Mouse (Mus musculus) gastrocnemius, postnatal 14 days (tissue): ENCODE measurements around the gene Mlst8. TPM values are rescaled to one million over a fixed set of nuclear protein-coding genes. Genes with fewer than 3 reads are reported as not detected.

Experiments
- DNase-seq: peaks from one replicate; pipeline ENCODE4 v3.0.0; 2021; ENCODE audit warnings: mixed read lengths
- intact Hi-C: fragments of 180-260 bp; cut with DNase I; formaldehyde crosslinking; loops from one replicate; pipeline ENCODE4 v1.15.1; 2025; ENCODE audit warnings: low total_unique reads
- long read RNA-seq, 2 experiments: library from polyadenylated mRNA; stranded (forward); transcript quantifications; one replicate each; pipeline ENCODE4 v2.0.0; 2021
- total RNA-seq, 2 experiments: library from RNA; stranded (reverse); gene quantifications; 2 replicates each; pipeline ENCODE4 v1.2.3; 2021

The Mlst8 gene
- 10 to 100 TPM; 10.7 to 11.6 TPM for total RNA-seq
- long read RNA-seq, experiment 1, transcript Mlst8-201 (9 exons, 3,358 nt), result major isoform, 9 of 26 reads
- long read RNA-seq, experiment 1, transcript Mlst8-202 (9 exons, 3,340 nt), result minor isoform, 5 of 26 reads
- long read RNA-seq, experiment 1, partial matches to known transcripts, result 1 of 26 reads
- long read RNA-seq, experiment 1, other reads (novel, unspliced or antisense), result 11 of 26 reads
- long read RNA-seq, experiment 2, transcript Mlst8-202 (9 exons, 3,340 nt), result major isoform, 11 of 26 reads
- long read RNA-seq, experiment 2, partial matches to known transcripts, result 1 of 26 reads
- long read RNA-seq, experiment 2, other reads (novel, unspliced or antisense), result 11 of 26 reads

GRCm38 (mm10) chr17:24478663-24479380, at the start of gene Mlst8:
Gene Mlst8, minus strand, starts transcription at chr17:24479078.
- intact Hi-C loops, result no loop called here
- peak; percentile 99 for DNase-seq

DNA sequence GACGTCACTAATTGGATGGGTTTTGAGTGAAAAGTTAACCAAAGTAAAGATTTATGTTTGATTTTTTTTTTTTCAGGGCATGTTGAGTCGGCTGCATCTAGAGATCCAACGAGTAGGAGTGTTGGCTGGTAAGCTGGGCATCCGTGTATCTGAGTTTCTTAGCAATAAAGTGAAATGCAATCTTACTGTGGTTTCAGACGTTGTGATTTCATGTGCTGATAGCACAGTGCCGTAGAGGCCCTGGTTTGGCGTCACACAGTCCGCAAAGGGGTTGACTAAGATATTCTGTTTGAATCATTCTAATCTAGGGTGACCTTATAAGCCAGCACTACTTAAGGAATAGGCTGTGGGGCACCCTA, 49.7 kb upstream of the Mlst8 start:
- intact Hi-C loops, result loop anchor here (5.0 kb wide), 1 partner anchor 41 kb away; the partner anchor contains the start of gene Caskin1
- no peak for DNase-seq

DNA sequence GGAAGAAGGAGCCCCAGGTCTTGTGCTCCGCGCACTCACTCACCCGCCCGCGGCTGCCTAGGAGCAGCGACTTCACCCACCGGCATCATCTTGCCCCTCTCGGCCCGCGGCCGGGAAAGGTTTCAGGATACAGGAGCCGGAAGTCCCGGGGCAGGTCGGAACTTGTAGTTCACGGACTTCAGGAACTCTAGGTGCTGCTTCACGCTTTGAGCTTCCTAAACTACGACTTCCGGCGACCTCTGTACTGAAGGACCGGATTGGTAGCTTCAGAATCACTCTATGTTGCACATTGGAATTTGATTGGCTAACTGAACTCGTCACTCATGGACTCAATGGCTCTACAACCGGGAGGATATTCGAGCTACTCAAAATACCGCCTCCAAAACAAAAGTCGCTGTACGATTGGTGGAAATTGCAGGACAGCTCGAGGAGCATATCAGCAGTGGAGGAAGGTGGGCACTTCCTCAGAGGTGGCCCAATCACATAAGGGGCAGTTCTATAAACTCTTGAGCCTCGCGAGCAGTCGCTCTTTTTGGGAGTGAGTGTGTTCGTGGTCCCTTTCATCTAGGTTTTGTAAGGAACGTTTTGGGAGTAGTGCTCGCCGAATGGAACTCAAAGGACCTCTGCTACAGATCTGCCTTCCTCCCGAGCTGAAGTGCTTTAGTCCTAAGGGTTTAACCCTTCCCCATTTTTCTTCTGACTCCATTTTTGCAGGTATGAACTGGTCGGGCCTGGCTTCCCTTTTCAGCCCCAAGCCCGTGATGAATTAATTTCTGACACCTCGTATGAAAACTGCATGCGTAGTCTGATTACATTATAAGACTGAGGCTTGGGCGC, 49.1 kb upstream of the Mlst8 start, which contains the start of gene Traf7:
Gene Traf7 (minus strand): TSS at position 216 of the 837 bp plus-strand sequence.
- peak; percentile 93 for DNase-seq
- intact Hi-C loops, result loop anchor here (5.0 kb wide), 1 partner anchor 41 kb away; the partner anchor contains the start of gene Caskin1

- DNase-seq, result no peak
- intact Hi-C loops, result loop anchor here (5.0 kb wide), 1 partner anchor 40 kb away; the partner anchor contains the start of gene Caskin1
These were observed 48.4 kb upstream of the Mlst8 start for GRCm38 (mm10) chr17:24527315-24527714.

GRCm38 (mm10) chr17:24524734-24525133, 45.9 kb upstream of the Mlst8 start:
- no peak for DNase-seq
- intact Hi-C loops, result loop anchor here (5.0 kb wide), 1 partner anchor 37 kb away; the partner anchor contains the start of gene Caskin1

DNA sequence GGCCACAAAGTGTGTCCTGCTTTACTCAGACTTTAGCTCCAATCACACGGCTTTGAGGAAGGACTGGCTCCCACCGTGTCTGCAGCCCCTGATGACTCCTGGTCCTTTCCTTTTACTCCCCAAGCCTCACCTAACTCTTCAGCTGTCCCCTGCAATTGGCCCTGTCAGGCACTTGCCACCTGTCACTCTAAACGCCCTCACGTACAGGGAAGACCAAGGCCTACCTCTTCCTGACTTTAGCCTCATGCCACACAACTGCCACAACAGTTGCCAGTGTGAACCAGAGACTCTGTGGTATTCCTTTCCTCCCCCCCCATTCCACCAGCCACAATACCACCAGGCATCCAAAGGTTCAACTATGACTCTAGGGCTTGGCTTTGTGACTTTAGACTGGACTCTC, 41.6 kb upstream of the Mlst8 start:
- intact Hi-C loops, result no loop called here
- no peak for DNase-seq

GRCm38 (mm10) chr17:24514270-24515257, 35.7 kb upstream of the Mlst8 start:
- intact Hi-C loops, result loop anchor here (5.0 kb wide), 1 partner anchor 32 kb away; no protein-coding TSS in a partner anchor
- DNase-seq, result no peak

GRCm38 (mm10) chr17:24513609-24514008, 34.7 kb upstream of the Mlst8 start:
- intact Hi-C loops, result no loop called here
- DNase-seq, result peak; percentile 45

DNA sequence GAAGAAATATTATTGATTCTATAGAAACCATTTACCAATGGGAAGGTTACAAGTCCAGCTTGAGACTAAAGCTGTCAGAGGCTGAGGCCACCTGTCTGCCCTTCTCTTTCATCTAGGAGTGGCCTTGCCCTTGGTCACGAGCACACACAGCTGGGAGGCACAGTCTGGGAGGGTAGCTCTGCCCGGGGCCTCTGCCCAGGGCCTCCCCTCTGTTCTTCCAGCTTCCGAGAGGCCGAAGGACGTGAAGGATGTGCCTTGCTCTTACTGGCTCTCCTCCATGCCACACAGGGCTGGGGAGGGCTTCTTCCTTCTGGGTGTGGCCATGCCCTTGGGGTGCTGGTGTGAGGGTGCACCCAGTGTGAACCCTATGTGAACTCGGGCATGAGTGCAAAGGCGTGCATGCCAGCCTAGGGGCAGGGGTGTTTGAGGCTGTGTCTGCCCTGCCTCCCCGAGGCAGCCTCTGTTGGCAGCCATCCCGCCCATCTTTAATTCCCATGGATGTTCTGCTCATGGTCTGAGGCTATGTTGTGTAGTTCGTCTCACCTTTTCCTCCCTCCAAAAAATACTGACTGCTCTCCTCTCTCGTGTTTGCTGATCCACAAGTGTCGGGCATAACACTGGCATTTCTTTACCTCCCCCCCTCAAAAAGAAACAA, 29.1 kb upstream of the Mlst8 start:
- intact Hi-C loops, result no loop called here

DNA sequence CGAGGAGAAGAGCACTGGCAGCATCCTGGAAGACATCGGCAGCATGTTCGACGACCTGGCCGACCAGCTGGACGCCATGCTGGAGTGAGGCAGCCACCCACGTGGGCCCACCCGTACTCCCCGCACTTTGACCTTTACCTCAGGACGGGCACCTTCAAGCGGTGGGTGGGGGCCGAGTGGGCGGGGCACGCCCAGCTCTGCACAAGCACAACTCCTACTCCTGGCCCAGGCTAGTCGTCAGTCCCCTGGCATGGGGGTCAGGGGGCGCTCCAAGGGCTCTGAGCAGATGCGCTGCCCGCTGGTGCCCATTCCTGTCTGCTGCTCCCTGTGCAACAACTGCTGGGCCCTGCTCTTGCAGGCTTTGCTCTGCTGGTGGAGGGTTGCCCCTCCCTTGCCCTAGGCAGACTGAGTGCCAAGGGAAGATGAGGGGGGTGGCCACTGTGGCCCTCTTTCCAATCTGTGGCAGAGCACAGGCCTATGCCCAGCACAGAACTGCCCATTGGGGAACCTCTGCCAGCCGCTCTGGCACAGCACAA, 28.3 kb upstream of the Mlst8 start:
- intact Hi-C loops, result no loop called here
- peak; percentile 38 for DNase-seq

More for the DNA sequence above, 29.1 kb upstream of the Mlst8 start:
- DNase-seq, result no peak

DNA sequence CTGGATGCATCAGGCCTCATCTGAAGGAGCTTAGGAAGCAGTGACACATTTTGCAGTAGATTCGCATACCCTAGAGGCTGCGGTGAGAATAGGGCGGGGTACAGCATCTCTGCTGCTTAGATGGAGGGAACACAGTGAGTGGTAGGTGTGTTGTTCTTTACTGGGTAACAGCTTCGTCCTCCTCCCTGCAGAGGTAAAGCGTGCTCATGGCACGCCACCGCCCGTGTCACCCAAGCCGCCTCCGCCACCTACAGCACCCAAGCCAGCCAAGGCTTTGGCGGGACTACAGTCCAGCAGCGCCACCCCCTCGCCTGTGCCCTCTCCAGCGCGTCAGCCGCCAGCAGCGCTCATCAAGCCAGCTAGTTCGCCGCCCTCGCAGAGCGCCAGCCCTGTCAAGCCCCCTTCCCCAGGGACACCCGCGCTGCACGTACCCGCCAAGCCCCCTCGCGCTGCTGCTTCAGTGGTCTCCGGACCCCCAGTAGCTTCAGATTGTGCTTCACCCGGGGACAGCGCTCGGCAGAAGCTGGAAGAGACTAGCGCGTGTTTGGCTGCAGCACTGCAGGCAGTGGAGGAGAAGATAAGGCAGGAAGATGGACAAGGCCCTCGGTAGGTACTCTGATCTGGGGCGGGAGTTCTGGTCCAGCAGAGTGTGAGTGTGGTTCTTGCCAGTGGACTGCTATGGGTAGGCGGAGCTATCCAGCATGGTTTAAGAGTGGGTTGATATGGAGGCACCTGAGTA, 27.6 kb upstream of the Mlst8 start:
- intact Hi-C loops, result no loop called here
- DNase-seq, result peak; percentile 60

DNA sequence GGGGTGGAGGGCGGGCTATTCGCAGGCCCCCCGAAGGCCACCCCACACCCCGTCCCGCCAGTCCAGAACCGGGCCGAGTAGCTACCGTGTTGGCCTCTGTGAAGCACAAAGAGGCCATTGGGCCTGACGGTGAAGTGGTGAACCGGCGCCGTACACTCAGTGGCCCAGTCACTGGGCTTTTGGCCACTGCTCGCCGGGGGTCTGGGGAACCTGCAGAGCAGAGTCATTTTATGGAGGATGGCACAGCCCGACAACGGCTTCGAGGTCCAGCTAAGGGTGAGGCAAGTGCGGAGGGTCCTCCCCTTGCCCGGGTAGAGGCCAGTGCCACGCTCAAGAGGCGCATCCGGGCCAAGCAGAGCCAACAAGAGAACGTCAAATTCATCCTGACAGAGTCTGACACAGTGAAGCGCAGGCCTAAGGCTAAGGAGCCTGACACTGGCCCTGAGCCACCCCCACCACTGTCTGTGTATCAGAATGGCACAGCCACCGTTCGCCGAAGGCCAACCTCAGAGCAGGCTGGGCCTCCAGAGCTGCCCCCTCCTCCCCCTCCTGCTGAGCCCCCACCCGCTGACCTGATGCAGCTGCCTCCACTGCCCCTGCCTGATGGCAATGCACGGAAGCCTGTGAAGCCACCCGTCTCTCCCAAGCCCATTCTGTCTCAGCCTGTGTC, 26.5 kb upstream of the Mlst8 start:
- intact Hi-C loops, result no loop called here
- no peak for DNase-seq

GRCm38 (mm10) chr17:24504085-24504484, 25.2 kb upstream of the Mlst8 start:
- no peak for DNase-seq
- intact Hi-C loops, result no loop called here

- DNase-seq, result no peak
- intact Hi-C loops, result no loop called here
These were observed 23.3 kb upstream of the Mlst8 start for GRCm38 (mm10) chr17:24502208-24502607.

DNA sequence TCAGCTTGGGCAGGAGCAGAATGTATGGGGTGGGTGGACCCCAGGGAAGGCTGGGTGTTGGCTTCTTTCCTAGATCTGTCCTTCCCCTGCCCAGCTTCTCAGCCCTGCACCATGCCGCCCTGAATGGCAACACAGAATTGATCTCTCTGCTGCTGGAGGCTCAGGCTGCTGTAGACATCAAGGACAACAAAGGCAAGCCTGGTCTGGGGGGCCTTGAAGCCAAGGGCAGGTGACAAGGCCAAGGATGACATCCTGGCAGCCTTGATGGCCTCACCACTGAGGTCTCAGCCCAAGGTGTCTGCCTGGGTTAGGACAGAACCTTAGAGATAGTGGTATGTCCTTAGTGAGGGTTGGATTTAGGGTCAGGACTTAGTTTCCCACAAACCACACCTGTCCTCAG, 17.1 kb upstream of the Mlst8 start:
- intact Hi-C loops, result no loop called here
- no peak for DNase-seq

- intact Hi-C loops, result no loop called here
These were observed 16.6 kb upstream of the Mlst8 start for GRCm38 (mm10) chr17:24495443-24495842.

More at GRCm38 (mm10) chr17:24495443-24495842, 16.6 kb upstream of the Mlst8 start:
- no peak for DNase-seq
